Mouse (Mus musculus) intestine, embryonic 16.5 days (tissue): ENCODE results near the gene Ppp3cb. TPM values are rescaled to one million over a fixed set of nuclear protein-coding genes. Genes with fewer than 3 reads are reported as not detected.
A peak's percentile ranks its signal among the peaks of the same experiment; 100 is the strongest.

ENCODE experiments used
- ATAC-seq: fragments of 200-750 bp; cut with Nextera tagmentation; 2 replicates; pipeline ENCODE4 v1.8.0; 2017; ENCODE audit warnings: moderate TSS enrichment, moderate library complexity
- H3K27ac ChIP-seq: fragments of 300-500 bp; sonication (generic); 2 replicates; pipeline ENCODE4 v1.5.1; 2014; ENCODE audit warnings: mild to moderate bottlenecking, low read length
- H3K27me3 ChIP-seq: fragments of 300-500 bp; sonication (generic); replicated peaks from 2 replicates; pipeline ENCODE4 v1.6.1; 2014; ENCODE audit warnings: low read length, control low read depth, mixed read lengths; ENCODE audit not compliant: control insufficient read depth, insufficient read depth
- H3K36me3 ChIP-seq: fragments of 300-500 bp; sonication (generic); 2 replicates; pipeline ENCODE4 v1.6.1; 2014; ENCODE audit warnings: low read length, control low read depth; ENCODE audit not compliant: control insufficient read depth, insufficient read depth
- H3K4me1 ChIP-seq: fragments of 300-500 bp; sonication (generic); 2 replicates; pipeline ENCODE4 v1.6.1; 2014; ENCODE audit warnings: low read length, control low read depth, mixed read lengths; ENCODE audit not compliant: control insufficient read depth, insufficient read depth
- H3K4me2 ChIP-seq: fragments of 300-500 bp; sonication (generic); 2 replicates; pipeline ENCODE4 v1.6.1; 2014; ENCODE audit warnings: low read depth, low read length, control low read depth
- H3K4me3 ChIP-seq: fragments of 300-500 bp; sonication (generic); 2 replicates; pipeline ENCODE4 v1.5.1; 2014; ENCODE audit warnings: mild to moderate bottlenecking, low read length
- H3K9ac ChIP-seq: fragments of 300-500 bp; sonication (generic); 2 replicates; pipeline ENCODE4 v1.6.1; 2014; ENCODE audit warnings: low read depth, low read length
- H3K9me3 ChIP-seq: fragments of 300-500 bp; sonication (generic); 2 replicates; pipeline ENCODE4 v1.6.1; 2016; ENCODE audit warnings: low read length, control low read depth; ENCODE audit not compliant: control insufficient read depth
- WGBS: fragments of 180-500 bp; shearing (Covaris S2); extraction: QIAGEN DNeasy Blood & Tissue Kit; methylation state at CpG from one replicate; pipeline ENCODE4 v1.1.7; 2014; 5-methylcytosine and 5-hydroxymethylcytosine counted together
- polyA plus RNA-seq: library from polyadenylated mRNA; unstranded; fragments of >200 nt; fragmentation: Nextera tagmentation; extraction: Ambion mirVana; gene quantifications from 2 replicates; pipeline ENCODE4 v1.2.1, GENCODE M21; 2015

The Ppp3cb gene
- polyA plus RNA-seq, 1 experiment from 2014 or later: 17.3 TPM

DNA sequence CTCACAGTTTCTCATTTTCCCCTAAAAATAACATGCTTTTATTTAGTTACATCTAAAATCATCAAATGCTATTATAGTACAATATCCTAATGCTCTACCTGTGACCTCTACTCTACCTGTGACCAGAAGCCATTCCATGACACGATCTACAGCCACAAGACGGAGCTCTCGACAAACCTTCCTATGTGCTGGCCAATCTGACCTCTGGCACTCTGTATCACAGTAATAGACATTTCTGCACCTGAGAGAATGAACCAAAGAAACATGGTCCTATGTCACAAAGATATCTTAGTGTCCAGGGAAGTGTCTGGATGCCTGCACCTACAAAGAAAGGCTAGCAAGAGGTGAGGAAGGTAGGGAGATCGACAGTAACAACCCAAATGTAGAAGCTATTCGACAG lies 60.3 kb downstream of the Ppp3cb start:
- WGBS: 94% methylated on average over 5 of the region's 5 CpGs
- no peaks in the 10 kb centered on the region for H3K4me1 ChIP-seq
- ATAC-seq: no peak

DNA sequence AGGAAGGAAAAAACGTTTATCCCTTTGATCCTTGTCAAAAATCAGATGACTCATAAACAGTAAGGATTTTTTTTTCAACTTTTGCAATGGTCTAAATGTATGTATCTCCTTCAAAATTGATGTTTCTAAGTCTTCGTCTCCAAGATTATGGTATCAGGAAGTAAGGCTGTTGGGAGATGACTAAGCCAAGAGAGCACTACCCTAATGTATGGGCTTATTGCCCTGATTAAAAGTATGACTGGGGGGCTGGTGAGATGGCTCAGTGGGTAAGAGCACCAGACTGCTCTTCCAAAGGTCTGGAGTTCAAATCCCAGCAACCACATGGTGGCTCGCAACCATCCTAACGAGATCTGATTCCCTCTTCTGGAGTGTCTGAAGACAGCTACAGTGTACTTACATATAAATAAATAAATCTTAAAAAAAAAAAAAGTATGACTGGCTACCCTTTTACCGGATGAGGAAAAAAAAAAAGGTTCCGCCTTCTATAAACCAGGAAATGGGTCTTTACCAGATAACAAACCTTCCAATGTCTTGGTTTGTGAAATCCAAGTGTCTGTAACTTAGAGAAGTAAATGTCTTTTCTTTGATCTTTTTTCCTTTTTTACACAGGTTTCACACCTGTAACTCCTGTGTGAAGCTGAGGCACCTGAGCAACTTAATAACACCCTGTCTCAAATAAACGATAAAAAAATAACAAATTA lies 64.2 kb downstream of the Ppp3cb start:
- no peaks in the 10 kb centered on the region for H3K9me3 ChIP-seq
- no peak overlapping the region for H3K27ac ChIP-seq
- 0 out of 2 replicates have a peak, but pooled peaks cover 5% of the 10 kb centered on the region for H3K36me3 ChIP-seq
- no peak overlapping the region for H3K4me2 ChIP-seq
- H3K9ac ChIP-seq: no peak overlapping the region
- H3K4me3 ChIP-seq: no peak overlapping the region
- H3K4me1 ChIP-seq: peaks cover 9% of the 10 kb centered on the region
- 88% methylated on average over 7 of the region's 7 CpGs for WGBS
- no peak for ATAC-seq
- no peaks in the 10 kb centered on the region for H3K27me3 ChIP-seq

More for the DNA sequence above, 60.3 kb downstream of the Ppp3cb start:
- Histone ChIP-seq H3K36me3 (0 out of 2 replicates have a peak, but pooled peaks cover 5% of the 10 kb centered on the region), H3K9ac (no peak overlapping the region), H3K4me2 (no peak overlapping the region), H3K9me3 (no peaks in the 10 kb centered on the region), H3K27me3 (no peaks in the 10 kb centered on the region), H3K4me3 (no peak overlapping the region), H3K27ac (no peak overlapping the region)

DNA sequence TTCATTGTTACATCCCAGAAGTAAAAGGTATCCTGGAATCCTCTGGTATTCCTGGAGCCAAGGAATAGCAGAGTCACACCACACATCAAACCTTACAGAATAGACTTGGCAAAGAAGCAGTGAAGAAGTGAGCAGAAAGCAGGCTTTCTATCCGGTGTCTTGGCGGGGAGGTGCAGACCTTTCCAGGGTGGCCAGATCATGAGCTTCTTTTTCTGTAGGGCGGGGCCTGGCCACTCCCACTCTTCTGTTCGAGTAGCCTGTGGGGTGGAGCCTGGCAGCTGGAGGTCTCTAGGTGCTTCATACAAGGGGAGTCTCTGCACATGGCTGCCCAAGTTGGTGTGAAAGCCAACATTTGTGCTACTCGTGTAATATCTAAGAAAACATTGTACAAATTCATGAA lies 65.2 kb downstream of the Ppp3cb start:
- Histone ChIP-seq H3K9ac (no peak overlapping the region), H3K4me3 (no peak overlapping the region), H3K9me3 (no peaks in the 10 kb centered on the region), H3K27me3 (no peaks in the 10 kb centered on the region), H3K4me1 (peaks cover 9% of the 10 kb centered on the region), H3K36me3 (0 out of 2 replicates have a peak, but pooled peaks cover 5% of the 10 kb centered on the region), H3K27ac (no peak overlapping the region; the same call in 1 of the 2 replicates), H3K4me2 (no peak overlapping the region)
- 27% methylated on average over 5 of the region's 5 CpGs for WGBS
- no peak for ATAC-seq

DNA sequence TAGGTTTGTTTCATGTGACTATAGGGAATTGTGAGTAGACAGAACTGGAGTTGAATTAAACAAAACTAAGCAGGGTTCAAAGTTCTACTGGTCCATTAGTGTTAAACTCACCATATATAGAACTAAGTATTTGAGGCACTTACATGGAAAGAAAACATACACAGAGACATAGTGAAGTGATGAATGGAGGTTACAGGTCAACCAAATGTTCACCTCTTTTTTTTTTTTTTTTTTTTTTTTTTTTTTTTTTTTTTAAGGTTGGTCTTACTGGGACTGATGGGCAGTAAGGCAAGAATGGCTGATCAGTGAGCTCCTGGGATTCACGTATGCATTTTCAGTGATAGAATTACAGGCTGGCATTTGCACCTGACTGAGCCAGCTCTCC lies 66.2 kb downstream of the Ppp3cb start:
- H3K4me2 ChIP-seq: peak overlapping the region; percentile 78
- no peaks in the 10 kb centered on the region for H3K27me3 ChIP-seq
- H3K9me3 ChIP-seq: no peaks in the 10 kb centered on the region
- peaks cover 9% of the 10 kb centered on the region for H3K4me1 ChIP-seq
- H3K27ac ChIP-seq: peak overlapping the region; percentile 83; the same call in 1 of the 2 replicates
- no peak for ATAC-seq
- 71% methylated on average over 1 of the region's 1 CpGs for WGBS
- peak overlapping the region; percentile 83 for H3K4me3 ChIP-seq
- H3K9ac ChIP-seq: peak overlapping the region; percentile 84
- 0 out of 2 replicates have a peak, but pooled peaks cover 5% of the 10 kb centered on the region for H3K36me3 ChIP-seq

DNA sequence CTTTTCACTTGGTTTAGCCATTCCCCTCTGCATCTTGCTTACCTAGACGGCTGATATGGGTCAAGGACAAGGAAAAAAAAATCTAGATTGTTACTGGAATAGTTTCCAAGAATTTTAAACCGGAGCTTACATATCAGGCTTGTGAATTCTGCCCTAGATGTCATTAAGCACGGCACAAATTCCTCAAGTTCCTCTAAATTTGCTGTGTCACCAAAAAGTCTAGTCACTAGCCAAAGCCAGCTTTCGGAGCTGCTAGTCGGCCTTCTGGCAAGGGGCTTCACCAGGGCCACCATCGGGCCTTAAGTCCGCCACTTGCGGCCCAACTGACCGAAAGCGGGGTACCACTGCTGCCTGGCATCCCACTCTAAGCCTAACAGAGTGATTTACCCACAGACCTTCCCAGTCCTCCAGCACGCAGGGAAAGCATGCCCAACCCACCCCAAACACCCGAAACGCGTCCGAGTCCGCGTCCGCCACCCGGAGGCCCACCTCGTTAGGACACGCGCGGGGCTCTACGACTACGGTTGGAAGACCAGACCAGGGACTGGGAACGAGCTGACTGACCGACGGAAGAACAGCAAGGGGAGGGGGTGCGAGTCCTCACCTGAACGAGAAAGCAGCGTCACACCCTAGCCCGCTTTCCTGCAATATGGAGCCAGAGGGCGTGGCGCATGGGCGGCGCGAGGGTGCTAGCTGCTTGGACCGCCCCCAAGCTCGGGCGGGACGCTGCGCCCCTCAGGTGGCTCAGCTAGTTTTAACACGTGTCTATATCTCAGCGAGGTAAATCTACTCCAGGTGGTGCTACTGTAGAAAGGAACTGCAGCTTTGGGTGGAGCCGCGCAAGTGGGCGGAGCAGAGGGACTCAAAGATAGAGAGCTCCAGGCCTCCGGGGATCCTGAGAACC lies 66.8 kb downstream of the Ppp3cb start, which contains the start of gene Anxa7:
Gene Anxa7 (minus strand): TSS at position 843 of the 904 bp plus-strand sequence.
- H3K27ac ChIP-seq: peak within 1 kb of the TSS; percentile 83
- H3K4me3 ChIP-seq: peak within 1 kb of the TSS; percentile 83
- peaks cover 9% of the 10 kb centered on the region for H3K4me1 ChIP-seq
- no peaks in the 10 kb centered on the region for H3K27me3 ChIP-seq
- H3K9me3 ChIP-seq: no peaks in the 10 kb centered on the region
- H3K4me2 ChIP-seq: peak within 1 kb of the TSS; percentile 78
- peak within 1 kb of the TSS; percentile 84 for H3K9ac ChIP-seq
- 0 out of 2 replicates have a peak, but pooled peaks cover 2% of the 10 kb centered on the region for H3K36me3 ChIP-seq
- peak; percentile 94 for ATAC-seq
- WGBS: under 1% methylated on average over 48 of the region's 48 CpGs

DNA sequence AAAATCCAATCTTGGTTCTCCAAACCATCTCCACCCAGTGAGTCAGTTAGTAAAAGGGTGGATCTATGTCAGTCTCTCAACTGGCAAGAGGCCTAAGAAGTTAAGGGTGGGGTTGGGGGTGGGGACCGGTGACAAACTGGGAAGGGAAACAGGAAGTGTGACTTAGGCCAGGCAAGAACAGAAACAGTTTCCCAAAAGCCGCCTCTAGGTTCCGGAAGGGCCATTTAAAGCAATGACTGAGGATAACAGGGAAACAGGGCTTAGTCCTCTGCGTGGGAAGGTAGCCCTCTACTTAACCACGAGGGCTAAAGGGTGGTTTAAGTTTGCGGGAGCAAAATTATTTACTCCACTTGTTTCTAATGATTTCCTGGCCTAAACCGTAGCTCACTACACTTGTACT lies 67.6 kb downstream of the Ppp3cb start:
- peak overlapping the region; percentile 78 for H3K4me2 ChIP-seq
- H3K9ac ChIP-seq: peak overlapping the region; percentile 84
- 11% methylated on average over 7 of the region's 7 CpGs for WGBS
- peak overlapping the region; percentile 83 for H3K4me3 ChIP-seq
- peak overlapping the region; percentile 83 for H3K27ac ChIP-seq
- H3K4me1 ChIP-seq: peaks cover 9% of the 10 kb centered on the region
- ATAC-seq: peak; percentile 65
- H3K27me3 ChIP-seq: no peaks in the 10 kb centered on the region
- no peaks in the 10 kb centered on the region for H3K36me3 ChIP-seq
- no peaks in the 10 kb centered on the region for H3K9me3 ChIP-seq

DNA sequence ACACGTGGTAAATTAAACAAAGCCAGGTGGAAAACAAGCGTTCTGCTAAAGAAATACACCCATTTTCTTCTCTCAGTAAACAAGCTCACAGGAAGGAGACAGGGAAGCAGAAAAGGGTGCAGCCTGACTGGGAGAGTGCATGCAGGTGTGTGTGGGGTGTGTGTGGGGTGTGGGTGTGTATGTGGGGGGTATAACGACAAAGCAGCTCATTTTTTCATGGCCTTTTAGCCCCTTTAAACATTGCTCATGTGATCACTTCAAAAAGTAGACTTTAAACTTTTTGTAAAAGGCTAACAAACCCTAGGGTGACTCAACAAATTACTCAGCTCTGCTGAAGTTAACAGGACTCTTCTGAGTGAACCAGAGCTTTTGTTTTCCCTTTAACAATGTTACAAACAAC lies 68.0 kb downstream of the Ppp3cb start:
- H3K4me1 ChIP-seq: peaks cover 9% of the 10 kb centered on the region
- peak overlapping the region; percentile 83 for H3K27ac ChIP-seq
- H3K9ac ChIP-seq: no peak overlapping the region; the same call in none of the 2 replicates
- peak; percentile 32 for ATAC-seq
- H3K36me3 ChIP-seq: no peaks in the 10 kb centered on the region
- 25% methylated on average over 3 of the region's 3 CpGs for WGBS
- H3K9me3 ChIP-seq: no peaks in the 10 kb centered on the region
- H3K27me3 ChIP-seq: no peaks in the 10 kb centered on the region
- peak overlapping the region; percentile 83 for H3K4me3 ChIP-seq
- peak overlapping the region; percentile 78 for H3K4me2 ChIP-seq

DNA sequence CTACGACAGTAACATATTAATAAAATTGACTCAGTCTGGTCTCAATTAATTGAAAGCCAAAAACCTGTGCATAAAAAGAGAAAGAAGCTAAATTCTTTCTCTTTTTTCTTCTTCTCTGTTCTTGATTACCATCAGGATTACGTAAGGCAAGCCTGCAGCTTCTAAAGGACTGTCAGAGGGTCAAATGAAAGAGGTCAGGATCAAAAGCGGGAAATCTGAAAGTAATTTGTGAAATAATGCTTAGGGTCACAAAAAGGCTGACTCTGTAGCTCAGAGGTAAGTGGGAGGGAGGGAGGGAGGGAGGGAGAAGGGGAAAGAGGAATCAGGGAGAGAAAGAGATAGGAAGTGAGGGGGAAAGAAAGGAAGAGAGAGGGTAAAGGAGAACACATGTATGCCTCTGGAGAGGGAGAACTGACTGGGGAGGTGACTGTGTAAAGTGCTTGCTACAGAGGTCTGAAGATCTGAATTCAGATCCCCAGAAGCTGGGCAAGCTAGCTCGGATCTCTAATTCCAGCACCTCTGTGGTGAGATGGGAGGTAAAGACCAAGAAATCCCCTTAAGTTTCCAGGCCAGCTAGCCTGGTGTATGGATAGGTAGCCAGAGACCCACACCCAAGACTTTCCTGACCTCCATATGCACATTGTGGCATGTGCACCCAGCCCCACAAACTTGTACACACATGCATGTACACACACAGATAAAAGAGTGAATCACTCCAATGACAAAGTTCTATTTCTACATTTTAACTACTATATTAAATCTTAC lies 68.9 kb downstream of the Ppp3cb start:
- no peak for ATAC-seq
- Histone ChIP-seq H3K9ac (0 out of 2 replicates have a peak overlapping the region, but pooled peaks have one; percentile 10), H3K27me3 (no peaks in the 10 kb centered on the region), H3K36me3 (no peaks in the 10 kb centered on the region), H3K4me1 (peaks cover 9% of the 10 kb centered on the region), H3K9me3 (no peaks in the 10 kb centered on the region), H3K4me2 (no peak overlapping the region), H3K27ac (no peak overlapping the region), H3K4me3 (no peak overlapping the region)
- WGBS: 75% methylated on average over 4 of the region's 4 CpGs
